Mouse (Mus musculus) C2C12 (cell line): ENCODE data around the gene Lbx2.

ENCODE experiments used
- CEBPB ChIP-seq: IDR thresholded peaks from one replicate; pipeline ENCODE4 v1.6.1; 2011; ENCODE audit warnings: low read depth, mild to moderate bottlenecking, control low read depth, moderate library complexity
- CTCF ChIP-seq: IDR thresholded peaks from one replicate; pipeline ENCODE4 v1.5.1; 2011; ENCODE audit not compliant: control insufficient read depth, insufficient read depth, insufficient read length
- MYOD1 ChIP-seq: IDR thresholded peaks from one replicate; pipeline ENCODE4 v1.6.1; 2011; ENCODE audit warnings: low read depth; ENCODE audit not compliant: control insufficient read depth, insufficient read length
- MYOG ChIP-seq: IDR thresholded peaks from one replicate; pipeline ENCODE4 v1.6.1; 2011; ENCODE audit not compliant: control insufficient read depth, insufficient read length; ENCODE audit errors: extremely low read depth
- USF1 ChIP-seq: IDR thresholded peaks from one replicate; pipeline ENCODE4 v1.6.1; 2011; ENCODE audit warnings: low read depth, mild to moderate bottlenecking, control low read depth, moderate library complexity

DNA sequence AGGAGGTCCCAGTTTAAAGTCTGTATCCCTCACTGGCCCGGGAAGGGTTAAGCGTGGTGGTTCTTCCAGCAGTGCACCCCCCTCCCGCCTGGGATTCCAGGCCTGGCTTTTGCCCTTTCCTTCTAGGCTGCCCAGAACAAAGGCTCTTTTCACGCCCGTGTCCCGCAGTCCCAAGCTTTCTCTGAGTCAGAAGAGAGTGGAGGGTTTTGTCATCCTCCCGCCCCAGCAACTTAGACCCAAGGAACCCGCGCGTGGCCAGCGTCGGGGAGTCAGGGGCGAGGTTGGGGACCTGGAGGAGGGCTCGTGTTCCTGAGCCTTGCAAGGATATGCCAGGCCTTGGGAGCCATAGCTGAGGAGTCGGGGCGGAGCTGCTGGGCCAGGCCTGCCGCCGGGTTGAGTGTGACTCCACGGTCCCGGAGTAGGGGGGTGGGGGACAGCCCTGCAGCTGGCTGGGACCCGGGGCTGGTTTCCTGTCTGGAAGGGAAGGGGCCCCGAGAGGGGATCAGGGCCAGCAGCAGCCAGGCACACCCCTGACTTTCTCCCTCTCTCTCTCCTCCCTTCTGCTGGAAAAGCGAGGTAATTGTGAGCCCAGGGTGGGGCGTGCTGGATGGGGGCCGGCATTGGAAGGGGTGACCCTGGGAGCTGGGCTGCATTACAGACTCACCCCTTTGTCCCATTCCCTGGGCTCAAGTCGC is 50.9 kb downstream of the Lbx2 start:
- TF ChIP-seq CEBPB (no peak), CTCF (no peak), MYOG (no peak), USF1 (no peak), MYOD1 (no peak)
